Mouse (Mus musculus): Measurements from ENCODE around the gene Olfr1116. TPM values are rescaled to one million over a fixed set of nuclear protein-coding genes. Genes with fewer than 3 reads are reported as not detected.

Olfr1116 gene
- 0.02 TPM in 1 of 2 replicates, not detected in the other for polyA plus RNA-seq (2012; ENCODE audit: low replicate concordance)

GRCm38 (mm10) chr2:87267234-87267633, at the start of gene Olfr1116:
Gene Olfr1116, plus strand, starts transcription at chr2:87267534.

GRCm38 (mm10) chr2:87247713-87248112, 19.6 kb upstream of the Olfr1116 start, which contains the start of gene Olfr1115:
Gene Olfr1115, plus strand, starts transcription at chr2:87248013.

GRCm38 (mm10) chr2:87307281-87307680, 39.9 kb downstream of the Olfr1116 start, which contains the start of gene Olfr1118:
Gene Olfr1118, plus strand, starts transcription at chr2:87307581.

Other genes starting within 250 kb of the Olfr1116 start
- gene Olfr1104, start 240.5 kb upstream of the Olfr1116 start, polyA plus RNA-seq (2012; ENCODE audit: low replicate concordance), result not detected in 2 replicates
- gene Olfr1105, start 231.0 kb upstream of the Olfr1116 start, polyA plus RNA-seq (2012; ENCODE audit: low replicate concordance), result not detected in 2 replicates
- gene Olfr1106, start 215.3 kb upstream of the Olfr1116 start, polyA plus RNA-seq (2012; ENCODE audit: low replicate concordance), result not detected in 2 replicates
- gene Olfr1107, start 191.7 kb upstream of the Olfr1116 start, polyA plus RNA-seq (2012; ENCODE audit: low replicate concordance), result not detected in 2 replicates
- gene Olfr1109, start 171.5 kb upstream of the Olfr1116 start, polyA plus RNA-seq (2012; ENCODE audit: low replicate concordance), result not detected in 2 replicates
- gene Olfr259, start 153.0 kb upstream of the Olfr1116 start, polyA plus RNA-seq (2012; ENCODE audit: low replicate concordance), result not detected in 2 replicates
- gene Olfr1110, start 127.2 kb upstream of the Olfr1116 start, polyA plus RNA-seq (2012; ENCODE audit: low replicate concordance), result 0.09 TPM in 1 of 2 replicates, not detected in the other
- gene Olfr1111, start 114.9 kb upstream of the Olfr1116 start, polyA plus RNA-seq (2012; ENCODE audit: low replicate concordance), result not detected in 2 replicates
- gene Olfr1112, start 79.7 kb upstream of the Olfr1116 start, polyA plus RNA-seq (2012; ENCODE audit: low replicate concordance), result not detected in 2 replicates
- gene Olfr1113, start 58.6 kb upstream of the Olfr1116 start, polyA plus RNA-seq (2012; ENCODE audit: low replicate concordance), result not detected in 2 replicates
- not detected in 2 replicates for gene Olfr1115, start 19.5 kb upstream of the Olfr1116 start, polyA plus RNA-seq (2012; ENCODE audit: low replicate concordance)
- gene Olfr1118, start 40.0 kb downstream of the Olfr1116 start, polyA plus RNA-seq (2012; ENCODE audit: low replicate concordance), result 0.03 TPM in 1 of 2 replicates, not detected in the other
- not detected in 2 replicates for gene Olfr1120, start 87.3 kb downstream of the Olfr1116 start, polyA plus RNA-seq (2012; ENCODE audit: low replicate concordance)
- not detected in 2 replicates for gene Olfr1121, start 102.4 kb downstream of the Olfr1116 start, polyA plus RNA-seq (2012; ENCODE audit: low replicate concordance)
- gene Olfr1122, start 118.3 kb downstream of the Olfr1116 start, polyA plus RNA-seq (2012; ENCODE audit: low replicate concordance), result not detected in 2 replicates
- gene Olfr1123, start 149.1 kb downstream of the Olfr1116 start, polyA plus RNA-seq (2012; ENCODE audit: low replicate concordance), result not detected in 2 replicates
- not detected in 2 replicates for gene Olfr1124, start 162.7 kb downstream of the Olfr1116 start, polyA plus RNA-seq (2012; ENCODE audit: low replicate concordance)
- not detected in 2 replicates for gene Olfr1126, start 186.4 kb downstream of the Olfr1116 start, polyA plus RNA-seq (2012; ENCODE audit: low replicate concordance)
- not detected in 2 replicates for gene Pramel7, start 229.6 kb downstream of the Olfr1116 start, polyA plus RNA-seq (2012; ENCODE audit: low replicate concordance)
- gene Pramel6, start 239.0 kb downstream of the Olfr1116 start, polyA plus RNA-seq (2012; ENCODE audit: low replicate concordance), result not detected in 2 replicates